In the genomic region with DNA sequence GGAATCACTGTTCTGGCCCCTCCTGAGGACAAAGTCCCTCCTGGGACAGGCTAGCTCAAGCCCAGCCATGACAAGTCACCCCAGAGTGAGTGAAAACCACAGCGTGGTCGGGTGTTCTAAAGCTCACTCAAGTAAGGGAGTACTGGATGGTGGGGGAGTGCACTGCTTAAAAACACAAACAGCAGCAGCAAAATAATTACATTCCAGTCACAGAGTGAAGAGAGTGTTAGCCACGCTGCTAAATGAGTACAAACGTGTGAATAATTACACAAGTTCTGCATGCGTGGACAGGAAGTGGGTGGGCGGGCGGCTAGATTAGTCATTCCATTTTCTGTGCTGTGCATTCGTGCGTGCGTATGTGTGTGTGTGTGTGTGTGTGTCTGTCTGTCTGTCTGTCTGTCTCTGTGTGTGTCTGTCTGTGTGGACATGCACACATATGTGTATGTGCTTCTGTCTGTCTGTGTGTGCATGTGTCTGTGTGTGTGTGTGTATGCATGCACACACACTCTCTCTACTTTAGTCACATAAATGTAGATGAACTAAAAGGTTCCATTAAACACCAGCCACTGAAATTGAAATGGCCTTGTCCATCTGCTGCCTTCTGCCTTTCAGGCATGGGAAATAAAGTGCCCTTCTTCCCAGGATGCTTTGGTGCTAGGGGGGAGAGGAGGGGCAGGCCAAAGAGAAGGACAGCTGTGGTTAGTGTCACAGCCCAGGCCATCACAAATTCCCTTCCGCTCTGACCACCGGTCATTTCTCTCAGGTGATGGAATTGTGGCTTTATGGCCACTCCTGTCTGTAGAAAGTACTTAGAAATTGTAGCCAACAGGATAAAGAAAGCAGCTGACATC, we compare ENCODE assay signal across 12 mouse cellular contexts.
DNase-seq lines count a peak whose midpoint lies in the region; ATAC-seq lines count a peak whose summit lies in the region.
"Had no signal": no experiment of that assay in that cellular context is flagged by ENCODE, and none has a peak within 500 bp of the region (broad histone marks: within the 10 kb centered on the region; RNA-seq: fewer than 3 reads in every experiment).

No protein-coding gene starts in this region.

- no peak overlapping the region for H3K4me2 ChIP-seq in midbrain, embryonic 12.5 days (replicated peaks)
- no peak overlapping the region for H3K4me2 ChIP-seq in midbrain, embryonic 11.5 days
- no peak overlapping the region for H3K4me2 ChIP-seq in hindbrain, embryonic 15.5 days

- no peaks in the 10 kb centered on the region for H3K9me3 ChIP-seq in midbrain, embryonic 12.5 days
- no peaks in the 10 kb centered on the region for H3K9me3 ChIP-seq in midbrain, embryonic 11.5 days (ENCODE audit: control insufficient read depth, low read length)
- no peaks in the 10 kb centered on the region for H3K9me3 ChIP-seq in hindbrain, embryonic 15.5 days

- H3K9ac ChIP-seq in midbrain, embryonic 12.5 days (replicated peaks): no peak overlapping the region
- H3K9ac ChIP-seq in midbrain, embryonic 11.5 days (ENCODE audit: low read length): no peak overlapping the region
- H3K9ac ChIP-seq in hindbrain, embryonic 15.5 days: no peak overlapping the region

- peak; percentile 76 for ATAC-seq in frontal cortex, adult (ENCODE audit: low TSS enrichment)
- ATAC-seq in midbrain, embryonic 12.5 days (ENCODE audit: low FRiP score, low read depth): no peak
- ATAC-seq in midbrain, embryonic 11.5 days (ENCODE audit: low FRiP score): no peak
- ATAC-seq in hindbrain, embryonic 15.5 days (ENCODE audit: low FRiP score, low read depth): 0 out of 2 replicates have a peak, but pooled peaks have one; percentile 42

- H3K4me1 ChIP-seq in midbrain, embryonic 12.5 days: no peaks in the 10 kb centered on the region
- no peaks in the 10 kb centered on the region for H3K4me1 ChIP-seq in midbrain, embryonic 11.5 days (ENCODE audit: control insufficient read depth, insufficient read depth, low read length)
- no peaks in the 10 kb centered on the region for H3K4me1 ChIP-seq in hindbrain, embryonic 15.5 days (replicated peaks)

- no peaks in the 10 kb centered on the region for H3K36me3 ChIP-seq in midbrain, embryonic 12.5 days
- H3K36me3 ChIP-seq in midbrain, embryonic 11.5 days (ENCODE audit: control insufficient read depth, insufficient read depth, low read length): no peaks in the 10 kb centered on the region
- H3K36me3 ChIP-seq in hindbrain, embryonic 15.5 days: no peaks in the 10 kb centered on the region

- 85% methylated on average over 12 of the region's 12 CpGs for WGBS in midbrain, embryonic 12.5 days
- 87% methylated on average over 12 of the region's 12 CpGs for WGBS in midbrain, embryonic 11.5 days
- WGBS in hindbrain, embryonic 15.5 days: 53% methylated on average over 12 of the region's 12 CpGs

- H3K27me3 ChIP-seq in midbrain, embryonic 12.5 days: no peaks in the 10 kb centered on the region
- no peaks in the 10 kb centered on the region for H3K27me3 ChIP-seq in midbrain, embryonic 11.5 days (ENCODE audit: control insufficient read depth, insufficient read depth, low read length)
- no peaks in the 10 kb centered on the region for H3K27me3 ChIP-seq in hindbrain, embryonic 15.5 days

- DNase-seq in frontal cortex, postnatal 25 days (ENCODE audit: low spot score in 2 of 2): no peak
- DNase-seq in midbrain, embryonic 11.5 days (ENCODE audit: low spot score, missing footprints): no peak
- DNase-seq in right cerebral cortex, postnatal 14 days: peak; percentile 42
- DNase-seq in cerebellum, adult 8-10 months: no peak
- no peak for DNase-seq in testis, postnatal 10 days (ENCODE audit: low spot score)
- DNase-seq: cerebellum, postnatal 25 days; thymus, postnatal 4 days had no signal

- H3K27ac ChIP-seq in midbrain, embryonic 12.5 days (replicated peaks): 0 out of 2 replicates have a peak overlapping the region, but pooled peaks have one; percentile 20
- no peak overlapping the region for H3K27ac ChIP-seq in midbrain, embryonic 11.5 days (ENCODE audit: low read depth, low read length)
- H3K27ac ChIP-seq in hindbrain, embryonic 15.5 days (replicated peaks): no peak overlapping the region
- H3K27ac ChIP-seq: layer of hippocampus, adult 2 months; macrophage had no signal

- H3K4me3 ChIP-seq in midbrain, embryonic 12.5 days: no peak overlapping the region
- no peak overlapping the region for H3K4me3 ChIP-seq in midbrain, embryonic 11.5 days (ENCODE audit: low read depth, low read length)
- H3K4me3 ChIP-seq in hindbrain, embryonic 15.5 days: no peak overlapping the region
- H3K4me3 ChIP-seq: layer of hippocampus, adult 2 months had no signal

Comparison
In these comparisons a context has a peak if more than half of its experiments do, and no peak if none do; other contexts are left out.
1. ATAC-seq: peak in frontal cortex, adult (single experiment) and hindbrain, embryonic 15.5 days (single experiment); none in midbrain, embryonic 12.5 days (single experiment) and midbrain, embryonic 11.5 days (single experiment).